Mouse (Mus musculus): Measurements from ENCODE around the gene Baz2b. TPM values are rescaled to one million over a fixed set of nuclear protein-coding genes. Genes with fewer than 3 reads are reported as not detected.

Baz2b gene
- total and polyA plus RNA-seq, 2 experiments from 2014 or later: 40.6 to 71.7 TPM

DNA sequence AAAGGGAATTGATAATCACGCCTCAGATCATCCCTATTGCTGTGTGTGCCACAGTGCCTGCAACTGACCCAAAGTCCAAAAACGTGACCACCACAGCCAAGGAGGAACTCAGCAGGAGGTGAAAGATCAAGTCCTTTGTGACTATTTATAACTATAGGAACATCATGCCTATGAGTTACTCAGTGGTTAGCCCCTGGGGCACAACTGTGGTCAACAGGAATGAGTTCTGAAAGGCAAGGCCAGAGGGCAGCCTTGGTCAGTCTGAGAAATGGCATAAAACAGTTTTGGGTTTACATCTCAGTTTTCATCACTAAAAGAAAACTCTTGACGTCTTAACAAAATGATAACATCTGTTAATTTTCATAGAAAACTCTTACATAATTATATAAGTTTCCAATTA, 254.8 kb downstream of the Baz2b start:
- no peak for TF ChIP-seq CTCF (IDR thresholded peaks at IDR 0.05; ENCODE audit: low read depth)
- DNase-seq: no peak
- Histone ChIP-seq H3K36me3 (ENCODE audit: insufficient read depth) (peaks cover 9% of the 10 kb centered on the region; the same call in 1 of the 2 replicates), H3K4me3 (ENCODE audit: low read depth, low read length) (no peak overlapping the region), H3K4me2 (ENCODE audit: low read depth) (no peak overlapping the region), H3K9ac (no peak overlapping the region), H3K27me3 (ENCODE audit: insufficient read depth, low read length) (no peaks in the 10 kb centered on the region), H3K9me3 (ENCODE audit: low read length) (no peaks in the 10 kb centered on the region), H3K4me1 (ENCODE audit: insufficient read depth) (no peaks in the 10 kb centered on the region), H3K27ac (ENCODE audit: low read depth, low read length) (no peak overlapping the region)
- WGBS: 76% methylated on average over 3 of the region's 3 CpGs
- no peak for ATAC-seq

DNA sequence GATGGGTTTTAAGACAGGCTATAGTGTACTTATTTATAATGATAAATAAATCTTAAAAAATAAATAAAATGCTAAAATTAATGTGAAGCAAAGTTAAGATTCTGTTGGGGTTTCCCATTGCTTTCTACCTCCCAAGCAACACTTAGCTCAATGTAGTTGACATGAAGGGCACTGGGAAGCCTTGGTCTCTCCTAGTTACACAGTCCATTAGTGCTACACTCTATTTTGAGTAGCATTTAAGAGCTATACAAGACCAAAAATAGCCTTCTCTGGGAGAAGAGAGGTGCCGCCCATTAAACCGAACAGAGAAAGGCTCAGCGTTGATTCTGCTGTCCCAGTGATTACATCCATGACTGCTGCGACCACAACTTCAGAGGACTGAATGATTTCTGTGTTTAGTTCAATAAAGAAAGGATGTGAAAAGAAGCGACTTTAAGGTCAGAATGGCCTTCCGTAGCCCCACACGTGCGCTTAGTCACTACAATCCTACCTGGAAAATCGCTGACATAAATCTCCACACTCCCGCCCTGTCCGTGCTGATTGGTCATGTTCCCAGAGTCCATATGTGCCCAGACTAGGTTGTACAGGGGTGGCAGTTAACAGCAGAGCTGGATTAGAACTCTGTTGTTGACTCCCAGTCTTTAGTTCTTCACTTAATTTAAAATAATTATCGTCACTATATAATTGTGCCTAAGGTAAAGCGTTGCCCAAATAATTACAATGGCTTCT, 257.2 kb downstream of the Baz2b start:
- ATAC-seq: no peak
- Histone ChIP-seq H3K9ac (no peak overlapping the region), H3K4me3 (ENCODE audit: low read depth, low read length) (no peak overlapping the region), H3K9me3 (ENCODE audit: low read length) (no peaks in the 10 kb centered on the region), H3K36me3 (ENCODE audit: insufficient read depth) (peaks cover 11% of the 10 kb centered on the region), H3K27ac (ENCODE audit: low read depth, low read length) (no peak overlapping the region), H3K27me3 (ENCODE audit: insufficient read depth, low read length) (no peaks in the 10 kb centered on the region), H3K4me2 (ENCODE audit: low read depth) (no peak overlapping the region), H3K4me1 (ENCODE audit: insufficient read depth) (no peaks in the 10 kb centered on the region)
- DNase-seq: no peak
- no peak for TF ChIP-seq CTCF (IDR thresholded peaks at IDR 0.05; ENCODE audit: low read depth)
- 88% methylated on average over 13 of the region's 13 CpGs for WGBS

DNA sequence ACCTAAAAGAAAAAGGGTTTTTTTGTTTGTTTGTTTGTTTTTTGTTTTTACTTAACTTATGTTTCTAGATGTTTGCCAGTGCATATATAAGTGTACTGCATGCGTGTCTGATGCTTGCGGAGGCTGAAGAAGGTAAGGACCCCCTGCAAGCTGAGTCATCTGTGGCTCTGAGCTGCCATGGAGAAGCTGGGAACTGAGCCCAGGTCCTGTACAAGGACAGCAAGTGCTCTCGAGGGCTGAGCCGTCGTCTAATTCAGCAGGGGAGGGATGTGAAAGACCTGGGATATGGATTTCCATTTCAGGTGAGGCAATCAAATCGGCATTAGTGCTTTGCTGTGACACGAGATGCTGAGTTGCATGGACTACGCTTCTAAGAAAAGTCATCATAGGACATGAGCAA, 257.9 kb downstream of the Baz2b start:
- H3K27ac ChIP-seq (ENCODE audit: low read depth, low read length): no peak overlapping the region
- no peaks in the 10 kb centered on the region for H3K27me3 ChIP-seq (ENCODE audit: insufficient read depth, low read length)
- no peak overlapping the region for H3K4me2 ChIP-seq (ENCODE audit: low read depth)
- DNase-seq: no peak
- no peak overlapping the region for H3K9ac ChIP-seq
- H3K9me3 ChIP-seq (ENCODE audit: low read length): no peaks in the 10 kb centered on the region
- no peak for ATAC-seq
- H3K4me1 ChIP-seq (ENCODE audit: insufficient read depth): no peaks in the 10 kb centered on the region
- no peak for TF ChIP-seq CTCF (IDR thresholded peaks at IDR 0.05; ENCODE audit: low read depth)
- peaks cover 11% of the 10 kb centered on the region for H3K36me3 ChIP-seq (ENCODE audit: insufficient read depth)
- H3K4me3 ChIP-seq (ENCODE audit: low read depth, low read length): no peak overlapping the region
- 81% methylated on average over 8 of the region's 8 CpGs for WGBS

DNA sequence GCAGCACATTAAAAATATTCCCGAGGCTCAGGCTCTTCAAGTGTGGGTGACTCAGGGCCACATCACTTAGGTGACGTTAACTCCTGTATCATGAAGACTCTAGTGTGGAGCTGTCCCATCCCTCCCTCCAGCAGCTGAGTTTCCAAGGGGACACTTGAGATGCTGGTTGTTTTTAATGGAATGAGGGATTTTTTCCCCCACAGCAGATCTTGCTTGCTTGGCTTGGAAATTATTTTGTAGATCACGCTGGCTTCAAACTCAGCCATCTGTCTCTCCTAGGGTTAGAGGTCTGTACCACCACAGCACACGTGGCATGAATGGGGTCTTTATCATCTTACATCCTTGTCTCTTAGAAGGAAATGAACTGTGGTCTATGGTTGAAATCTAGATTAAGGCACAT, 258.5 kb downstream of the Baz2b start:
- Histone ChIP-seq H3K27me3 (ENCODE audit: insufficient read depth, low read length) (no peaks in the 10 kb centered on the region), H3K27ac (ENCODE audit: low read depth, low read length) (no peak overlapping the region), H3K4me3 (ENCODE audit: low read depth, low read length) (no peak overlapping the region), H3K4me1 (ENCODE audit: insufficient read depth) (no peaks in the 10 kb centered on the region), H3K36me3 (ENCODE audit: insufficient read depth) (peaks cover 11% of the 10 kb centered on the region), H3K9ac (no peak overlapping the region), H3K4me2 (ENCODE audit: low read depth) (no peak overlapping the region), H3K9me3 (ENCODE audit: low read length) (no peaks in the 10 kb centered on the region)
- no peak for TF ChIP-seq CTCF (IDR thresholded peaks at IDR 0.05; ENCODE audit: low read depth)
- 74% methylated on average over 4 of the region's 4 CpGs for WGBS
- no peak for DNase-seq
- ATAC-seq: no peak

DNA sequence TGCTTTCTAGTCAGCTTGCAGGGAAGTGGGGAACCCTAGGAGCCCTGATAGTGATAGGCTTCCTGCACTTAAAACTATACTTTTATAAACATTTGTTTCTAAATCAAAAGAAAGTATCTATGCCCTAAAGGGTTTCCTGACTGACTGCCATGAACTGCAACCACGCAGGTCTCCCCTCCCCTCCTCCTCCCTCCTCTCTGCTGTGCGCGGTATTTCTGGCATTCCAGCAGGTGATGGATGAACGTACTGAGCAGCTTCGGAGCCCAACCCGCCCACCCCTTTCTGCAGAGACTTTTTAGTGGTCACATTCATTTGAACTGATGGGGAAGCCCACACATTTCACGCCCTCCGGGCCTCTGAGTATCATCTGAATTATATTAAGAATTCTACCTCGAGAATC, 273.3 kb downstream of the Baz2b start:
- no peak for DNase-seq
- Histone ChIP-seq H3K9ac (no peak overlapping the region), H3K27me3 (ENCODE audit: insufficient read depth, low read length) (no peaks in the 10 kb centered on the region), H3K36me3 (ENCODE audit: insufficient read depth) (peaks cover 8% of the 10 kb centered on the region; the same call in 1 of the 2 replicates), H3K9me3 (ENCODE audit: low read length) (no peaks in the 10 kb centered on the region), H3K27ac (ENCODE audit: low read depth, low read length) (no peak overlapping the region), H3K4me3 (ENCODE audit: low read depth, low read length) (no peak overlapping the region), H3K4me1 (ENCODE audit: insufficient read depth) (no peaks in the 10 kb centered on the region), H3K4me2 (ENCODE audit: low read depth) (no peak overlapping the region)
- WGBS: 48% methylated on average over 9 of the region's 9 CpGs
- ATAC-seq: no peak
- no peak for TF ChIP-seq CTCF (IDR thresholded peaks at IDR 0.05; ENCODE audit: low read depth)

DNA sequence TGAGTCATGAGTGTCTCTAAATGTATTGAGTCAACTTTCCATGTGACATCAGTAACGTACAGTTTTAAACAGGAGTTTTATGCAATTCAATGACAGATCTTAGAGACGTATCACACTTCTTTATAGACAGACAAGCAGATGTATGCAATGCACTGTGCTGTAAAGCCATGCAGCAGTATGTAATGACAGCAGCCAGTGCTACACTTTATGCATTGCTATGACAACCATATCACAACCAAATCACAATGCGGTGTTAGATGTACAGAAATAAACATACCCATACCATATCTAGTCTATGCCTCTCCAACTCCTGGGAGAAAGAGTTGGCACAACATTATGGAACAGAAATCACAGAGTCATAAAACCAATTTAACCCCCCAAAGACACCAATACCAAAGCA, 276.5 kb downstream of the Baz2b start:
- DNase-seq (no peak), ATAC-seq (peak; percentile 80)
- Histone ChIP-seq H3K4me1 (ENCODE audit: insufficient read depth) (no peaks in the 10 kb centered on the region), H3K36me3 (ENCODE audit: insufficient read depth) (peaks cover 8% of the 10 kb centered on the region; the same call in 1 of the 2 replicates), H3K9me3 (ENCODE audit: low read length) (no peaks in the 10 kb centered on the region), H3K4me2 (ENCODE audit: low read depth) (no peak overlapping the region), H3K4me3 (ENCODE audit: low read depth, low read length) (no peak overlapping the region), H3K9ac (no peak overlapping the region), H3K27ac (ENCODE audit: low read depth, low read length) (no peak overlapping the region), H3K27me3 (ENCODE audit: insufficient read depth, low read length) (no peaks in the 10 kb centered on the region)
- no peak for TF ChIP-seq CTCF (IDR thresholded peaks at IDR 0.05; ENCODE audit: low read depth)
- 78% methylated on average over 3 of the region's 3 CpGs for WGBS

DNA sequence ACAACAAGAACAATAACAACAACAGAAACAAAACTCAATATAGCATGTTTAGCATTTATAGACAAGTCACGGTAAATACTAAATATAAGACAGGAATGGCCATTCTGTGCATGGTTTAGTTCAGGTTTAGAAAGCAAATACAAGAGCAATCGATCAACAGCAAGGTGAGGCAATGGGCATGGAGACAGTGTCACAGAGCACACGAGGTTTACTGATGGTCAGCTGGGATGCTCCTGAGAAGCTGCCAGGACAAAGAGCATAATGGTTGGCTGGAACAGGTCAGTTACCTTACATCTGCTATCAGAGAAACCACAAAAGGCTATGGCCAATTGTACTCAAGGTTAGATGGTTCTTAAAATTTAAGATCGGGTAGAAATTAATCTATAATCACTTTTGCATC, 277.4 kb downstream of the Baz2b start:
- TF ChIP-seq CTCF (IDR thresholded peaks at IDR 0.05; ENCODE audit: low read depth): no peak
- Histone ChIP-seq H3K9me3 (ENCODE audit: low read length) (no peaks in the 10 kb centered on the region), H3K27ac (ENCODE audit: low read depth, low read length) (no peak overlapping the region), H3K9ac (no peak overlapping the region), H3K27me3 (ENCODE audit: insufficient read depth, low read length) (no peaks in the 10 kb centered on the region), H3K4me1 (ENCODE audit: insufficient read depth) (no peaks in the 10 kb centered on the region), H3K4me2 (ENCODE audit: low read depth) (no peak overlapping the region), H3K36me3 (ENCODE audit: insufficient read depth) (peaks cover 8% of the 10 kb centered on the region; the same call in 1 of the 2 replicates), H3K4me3 (ENCODE audit: low read depth, low read length) (no peak overlapping the region)
- DNase-seq (no peak), ATAC-seq (no peak)
- 95% methylated on average over 4 of the region's 4 CpGs for whole genome bisulfite sequencing
